Mouse (Mus musculus) ZHBTc4 (cell line): ENCODE measurements around the gene Agap1.

Experiments used
- DNase-seq: peaks from one replicate; pipeline ENCODE4 v3.0.0-alpha.2; 2011; ENCODE audit warnings: low read depth, low spot score

The Agap1 gene

GRCm38 (mm10) chr1:89831095-89831494 is 376.5 kb downstream of the Agap1 start:
- peak; percentile 26 for DNase-seq

GRCm38 (mm10) chr1:89844064-89844463 is 389.5 kb downstream of the Agap1 start:
- peak; percentile 67 for DNase-seq

GRCm38 (mm10) chr1:89845487-89845886 is 390.9 kb downstream of the Agap1 start:
- DNase-seq: no peak

GRCm38 (mm10) chr1:89846148-89846547 is 391.5 kb downstream of the Agap1 start:
- no peak for DNase-seq

GRCm38 (mm10) chr1:89848356-89849039 is 393.9 kb downstream of the Agap1 start:
- DNase-seq: no peak

GRCm38 (mm10) chr1:89849151-89849860 is 394.7 kb downstream of the Agap1 start:
- no peak for DNase-seq

GRCm38 (mm10) chr1:89849861-89850230 is 395.2 kb downstream of the Agap1 start:
- DNase-seq: no peak

GRCm38 (mm10) chr1:89850681-89851414 is 396.2 kb downstream of the Agap1 start:
- DNase-seq: no peak

GRCm38 (mm10) chr1:89859182-89859581 is 404.6 kb downstream of the Agap1 start:
- DNase-seq: peak; percentile 72

- DNase-seq: no peak
Measured at GRCm38 (mm10) chr1:89860017-89860730, 405.6 kb downstream of the Agap1 start.

GRCm38 (mm10) chr1:89865787-89866186 is 411.2 kb downstream of the Agap1 start:
- no peak for DNase-seq

- DNase-seq: no peak
Measured at GRCm38 (mm10) chr1:89867847-89868246, 413.2 kb downstream of the Agap1 start.

GRCm38 (mm10) chr1:89870134-89870905 is 415.7 kb downstream of the Agap1 start:
- peak; percentile 80 for DNase-seq

GRCm38 (mm10) chr1:89870906-89871211 is 416.3 kb downstream of the Agap1 start:
- DNase-seq: no peak

- DNase-seq: peak; percentile 73
Measured at GRCm38 (mm10) chr1:89876346-89877072, 421.9 kb downstream of the Agap1 start.

- peak; percentile 58 for DNase-seq
Measured at GRCm38 (mm10) chr1:89878496-89878895, 423.9 kb downstream of the Agap1 start.

GRCm38 (mm10) chr1:89880193-89880592 is 425.6 kb downstream of the Agap1 start:
- no peak for DNase-seq

GRCm38 (mm10) chr1:89880834-89881233 is 426.2 kb downstream of the Agap1 start:
- no peak for DNase-seq

- DNase-seq: no peak
Measured at GRCm38 (mm10) chr1:89884335-89884734, 429.7 kb downstream of the Agap1 start.

GRCm38 (mm10) chr1:89885696-89886095 is 431.1 kb downstream of the Agap1 start:
- no peak for DNase-seq

GRCm38 (mm10) chr1:89891400-89891799 is 436.8 kb downstream of the Agap1 start:
- no peak for DNase-seq
